Mouse (Mus musculus) cerebellum, adult 2 months (tissue): Measurements from ENCODE around the gene Slc4a7.

Experiments used
- CTCF ChIP-seq: fragments of 200-500 bp; IDR thresholded peaks from 2 replicates; pipeline ENCODE4 v1.5.1; 2011; ENCODE audit warnings: low read depth, mild to moderate bottlenecking, control low read depth, low read length, moderate library complexity, borderline replicate concordance; ENCODE audit not compliant: insufficient read depth
- POLR2A ChIP-seq: fragments of 200-500 bp; IDR thresholded peaks from 2 replicates; pipeline ENCODE4 v1.6.1; 2011; ENCODE audit warnings: low read length, control low read depth, borderline replicate concordance; ENCODE audit not compliant: insufficient read depth

DNA sequence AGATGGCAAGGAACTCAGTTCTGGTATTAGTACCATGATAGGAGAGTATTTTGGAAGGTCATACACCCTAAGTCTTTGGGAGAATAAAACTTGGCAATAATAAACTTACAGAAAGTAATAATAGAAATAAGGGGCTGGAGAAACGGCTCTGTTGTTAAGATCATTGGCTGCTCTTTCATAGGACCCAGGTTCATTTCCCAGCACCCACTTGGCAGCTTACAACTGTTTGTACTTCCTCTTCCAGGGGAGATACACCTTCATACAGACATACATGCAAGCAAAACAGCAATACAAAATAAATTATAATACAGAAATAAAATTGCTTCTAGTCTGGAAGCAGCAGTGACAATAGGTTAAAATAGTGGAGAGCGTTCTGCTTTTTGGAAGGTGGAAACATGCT, 2.6 kb downstream of the Slc4a7 start:
- TF ChIP-seq CTCF (no peak), POLR2A (no peak)
